Mouse (Mus musculus): Measurements from ENCODE around the gene Btg2.

Gene Btg2

DNA sequence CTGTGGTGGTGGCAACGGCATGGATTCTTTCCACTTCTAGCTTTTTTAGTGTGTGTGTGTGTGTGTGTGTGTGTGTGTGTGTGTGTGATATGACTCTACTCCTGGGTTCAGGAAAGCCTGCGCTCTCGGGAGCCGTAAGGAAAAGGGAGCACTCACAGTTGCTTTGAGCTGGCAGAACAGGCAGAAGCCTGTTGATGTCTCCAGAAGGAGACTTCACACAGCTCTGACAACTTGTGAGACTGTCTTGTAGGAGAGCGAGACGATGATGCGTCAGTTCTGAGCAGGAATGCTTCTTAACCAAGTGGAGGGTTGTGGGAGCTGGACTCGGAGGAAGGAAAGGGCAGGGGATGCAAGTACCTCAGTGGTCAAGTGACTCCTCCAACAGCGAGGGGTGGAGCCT lies 52.2 kb downstream of the Btg2 start:
- no peak for DNase-seq (ENCODE audit: inconsistent age in 2 of 2, low spot score in 1 of 2)

DNA sequence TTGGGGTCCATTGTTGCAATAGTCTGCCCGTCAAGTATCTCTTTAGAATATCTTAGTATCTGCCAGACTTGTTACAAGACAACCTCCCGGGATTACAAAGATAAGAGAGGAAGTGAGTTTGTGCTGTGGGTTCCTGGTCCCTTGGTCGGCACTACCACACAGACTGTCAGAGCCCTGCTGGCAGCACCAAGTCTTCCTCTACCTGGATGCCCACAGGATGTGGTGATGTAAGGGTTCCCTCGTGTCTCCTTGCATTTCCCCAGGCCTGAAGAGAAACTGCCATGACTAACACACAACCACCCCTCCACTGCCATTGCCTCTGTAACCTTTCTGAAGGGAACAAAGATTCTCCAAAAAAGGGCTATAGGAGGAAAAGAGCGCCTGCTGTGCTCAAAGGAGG lies 52.9 kb downstream of the Btg2 start:
- DNase-seq (ENCODE audit: inconsistent age in 2 of 2, low spot score in 1 of 2) = no peak

Data from adrenal gland, adult (tissue).